Mouse (Mus musculus) heart, adult 2 months (tissue): ENCODE data around the gene Tex50. TPM values are rescaled to one million over a fixed set of nuclear protein-coding genes. Genes with fewer than 3 reads are reported as not detected.
"Not testable (repeated sequence)": the region's sequence is repeated elsewhere in the genome, so short reads cannot be mapped to it uniquely, and the experiment has no call there.

Experiments used
- DNase-seq, 2 experiments: peaks; one replicate each; pipeline ENCODE4 v3.0.0; 2021
- H3K27ac ChIP-seq: fragments of 200-600 bp; 2 replicates; pipeline ENCODE4 v1.8.1; 2022
- H3K27me3 ChIP-seq: fragments of 200-500 bp; 2 replicates; pipeline ENCODE4 v1.6.1; 2012; ENCODE audit warnings: mild to moderate bottlenecking, low read length, inconsistent platforms, mixed read lengths; ENCODE audit not compliant: control insufficient read depth, insufficient read depth
- H3K36me3 ChIP-seq: fragments of 200-500 bp; 2 replicates; pipeline ENCODE4 v1.6.1; 2012; ENCODE audit warnings: low read length, inconsistent platforms; ENCODE audit not compliant: control insufficient read depth, insufficient read depth
- H3K4me1 ChIP-seq: fragments of 200-500 bp; 2 replicates; pipeline ENCODE4 v1.6.1; 2011; ENCODE audit warnings: low read length; ENCODE audit not compliant: control insufficient read depth, insufficient read depth
- H3K4me3 ChIP-seq: fragments of 200-600 bp; 2 replicates; pipeline ENCODE4 v1.8.1; 2022
- H3K79me2 ChIP-seq: fragments of 200-500 bp; replicated peaks from 2 replicates; pipeline ENCODE4 v1.6.1; 2012; ENCODE audit warnings: mild to moderate bottlenecking, inconsistent platforms, low read length, moderate library complexity, mixed read lengths; ENCODE audit not compliant: control insufficient read depth, insufficient read depth
- H3K9ac ChIP-seq: fragments of 200-500 bp; 2 replicates; pipeline ENCODE4 v1.6.1; 2012; ENCODE audit warnings: low read depth, mild to moderate bottlenecking, control low read depth, inconsistent platforms, low read length, mixed read lengths
- CTCF ChIP-seq: fragments of 200-600 bp; IDR thresholded peaks from 2 replicates; pipeline ENCODE4 v1.8.1; 2022; ENCODE audit warnings: antibody characterized with exemption, mild to moderate bottlenecking, moderate library complexity
- EP300 ChIP-seq: fragments of 200-500 bp; IDR thresholded peaks from 2 replicates; pipeline ENCODE4 v1.6.1; 2011; ENCODE audit warnings: low read depth, low read length, control low read depth; ENCODE audit not compliant: insufficient read depth
- POLR2A ChIP-seq: fragments of 200-500 bp; IDR thresholded peaks from 2 replicates; pipeline ENCODE4 v1.6.1; 2011; ENCODE audit warnings: mild to moderate bottlenecking, low read depth, low read length, control low read depth; ENCODE audit not compliant: insufficient read depth
- WGBS: fragments of 180-500 bp; shearing (Covaris S2); methylation state at CpG from one replicate; pipeline ENCODE4 v1.1.7; 2018; 5-methylcytosine and 5-hydroxymethylcytosine counted together
- intact Hi-C: fragments of 180-260 bp; cut with DNase I; formaldehyde crosslinking; loops from one replicate; pipeline ENCODE4 v1.15.1; 2025
- long read RNA-seq: library from polyadenylated mRNA; stranded (forward); transcript quantifications from one replicate; pipeline ENCODE4 v2.0.0, GENCODE M21; 2021
- polyA plus RNA-seq: library from polyadenylated mRNA; depleted of rRNA; stranded (reverse); fragments of >200 nt; gene quantifications from 2 replicates; pipeline ENCODE4 v1.2.3, GENCODE M21; 2012; rRNA removed
- total RNA-seq, 2 experiments: library from RNA; stranded (reverse); gene quantifications; 2 replicates each; pipeline ENCODE4 v1.2.3; 2021

Gene Tex50
- not detected for total RNA-seq
- not detected in 2 replicates for polyA plus RNA-seq
- long read RNA-seq, result 0 reads

DNA sequence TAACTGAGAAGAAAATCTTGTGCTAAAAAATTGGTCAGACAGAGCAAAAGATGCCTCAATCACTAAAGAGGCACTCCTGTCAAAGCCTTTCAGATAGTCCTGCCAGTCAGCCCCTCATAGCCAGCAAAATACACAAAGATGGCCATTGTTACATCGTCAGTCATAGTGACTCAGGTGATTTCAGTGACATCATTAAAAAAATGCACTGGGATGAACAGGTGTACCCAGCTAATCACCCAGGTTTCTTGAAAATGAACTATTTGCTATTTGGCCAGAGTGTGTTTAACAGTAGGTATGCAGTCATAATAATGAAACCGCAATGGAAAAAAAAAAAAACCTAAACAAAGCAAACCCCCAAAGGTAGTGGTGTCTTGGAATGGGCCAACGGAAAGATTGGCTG, at the start of gene Tex50:
TSS of gene Tex50 (minus strand) at position 101 of the 400 bp plus-strand sequence.
- intact Hi-C loops, result no loop called here
- TF ChIP-seq POLR2A (no peak), EP300 (no peak), CTCF (no peak)
- no peak for DNase-seq
- WGBS, result 83% methylated on average over 3 of the region's 3 CpGs
- no peaks in the 10 kb centered on the region for H3K4me1 ChIP-seq
- H3K27me3 ChIP-seq, result no peaks in the 10 kb centered on the region
- no peaks in the 10 kb centered on the region for H3K79me2 ChIP-seq
- H3K36me3 ChIP-seq, result no peaks in the 10 kb centered on the region
- no peak within 1 kb of the TSS for H3K27ac ChIP-seq
- H3K4me3 ChIP-seq, result no peak within 1 kb of the TSS
- H3K9ac ChIP-seq, result no peak within 1 kb of the TSS

DNA sequence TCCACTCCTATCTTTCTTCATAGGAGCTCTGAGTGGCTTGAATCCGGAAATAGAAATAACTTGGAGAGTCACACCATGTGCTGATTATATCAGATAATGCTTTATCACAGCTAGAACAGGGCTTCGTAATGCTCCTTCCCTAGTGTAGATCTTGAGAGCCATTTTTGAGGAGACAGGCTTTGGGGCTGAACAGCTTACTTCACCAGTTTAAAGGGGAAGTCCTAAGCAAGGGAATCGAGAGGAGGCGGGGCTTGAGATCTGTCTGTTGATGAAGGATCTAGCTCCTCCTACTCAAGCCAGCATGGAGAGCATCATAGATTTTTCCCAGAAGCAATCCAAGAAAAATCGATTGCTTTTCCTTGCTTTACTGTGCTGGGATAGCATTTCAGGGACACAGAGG, 40.7 kb upstream of the Tex50 start:
- intact Hi-C loops, result loop anchor here (5.0 to 10.0 kb wide), 4 partner anchors 165 to 803 kb away; partner anchors contain the start of genes Serpinc1 and Zbtb37
- no peaks in the 10 kb centered on the region for H3K4me1 ChIP-seq
- H3K27me3 ChIP-seq, result no peaks in the 10 kb centered on the region
- 58% methylated on average over 5 of the region's 5 CpGs for WGBS
- H3K4me3 ChIP-seq, result no peak overlapping the region
- TF ChIP-seq CTCF (no peak), EP300 (no peak), POLR2A (no peak)
- no peak overlapping the region for H3K9ac ChIP-seq
- no peaks in the 10 kb centered on the region for H3K36me3 ChIP-seq
- no peak for DNase-seq
- no peak overlapping the region for H3K27ac ChIP-seq
- no peaks in the 10 kb centered on the region for H3K79me2 ChIP-seq

DNA sequence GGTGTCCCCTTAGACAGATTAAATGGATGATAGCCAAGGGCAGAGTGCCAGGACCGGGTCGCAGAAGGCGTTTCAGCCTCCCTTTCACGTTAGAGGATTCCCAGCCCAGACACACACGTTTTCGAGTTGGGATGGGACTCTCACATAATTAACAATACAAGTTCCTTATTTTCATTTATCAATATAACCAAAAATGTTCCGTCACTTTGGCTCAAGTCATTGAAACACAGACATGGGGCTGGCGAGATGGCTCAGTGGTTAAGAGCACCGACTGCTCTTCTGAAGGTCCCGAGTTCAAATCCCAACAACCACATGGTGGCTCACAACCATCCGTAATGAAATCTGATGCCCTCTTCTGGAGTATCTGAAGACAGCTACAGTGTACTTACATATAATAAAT, 37.2 kb upstream of the Tex50 start:
- 45% methylated on average over 11 of the region's 11 CpGs for WGBS
- H3K79me2 ChIP-seq, H3K36me3 ChIP-seq, H3K4me1 ChIP-seq, H3K27ac ChIP-seq, H3K27me3 ChIP-seq, DNase-seq: not testable (repeated sequence)
- peak overlapping the region; percentile 50 for H3K4me3 ChIP-seq
- intact Hi-C loops, result loop anchor here (5.0 to 10.0 kb wide), 4 partner anchors 162 to 799 kb away; partner anchors contain the start of genes Serpinc1 and Zbtb37
- H3K9ac ChIP-seq, result peak overlapping the region; percentile 78

DNA sequence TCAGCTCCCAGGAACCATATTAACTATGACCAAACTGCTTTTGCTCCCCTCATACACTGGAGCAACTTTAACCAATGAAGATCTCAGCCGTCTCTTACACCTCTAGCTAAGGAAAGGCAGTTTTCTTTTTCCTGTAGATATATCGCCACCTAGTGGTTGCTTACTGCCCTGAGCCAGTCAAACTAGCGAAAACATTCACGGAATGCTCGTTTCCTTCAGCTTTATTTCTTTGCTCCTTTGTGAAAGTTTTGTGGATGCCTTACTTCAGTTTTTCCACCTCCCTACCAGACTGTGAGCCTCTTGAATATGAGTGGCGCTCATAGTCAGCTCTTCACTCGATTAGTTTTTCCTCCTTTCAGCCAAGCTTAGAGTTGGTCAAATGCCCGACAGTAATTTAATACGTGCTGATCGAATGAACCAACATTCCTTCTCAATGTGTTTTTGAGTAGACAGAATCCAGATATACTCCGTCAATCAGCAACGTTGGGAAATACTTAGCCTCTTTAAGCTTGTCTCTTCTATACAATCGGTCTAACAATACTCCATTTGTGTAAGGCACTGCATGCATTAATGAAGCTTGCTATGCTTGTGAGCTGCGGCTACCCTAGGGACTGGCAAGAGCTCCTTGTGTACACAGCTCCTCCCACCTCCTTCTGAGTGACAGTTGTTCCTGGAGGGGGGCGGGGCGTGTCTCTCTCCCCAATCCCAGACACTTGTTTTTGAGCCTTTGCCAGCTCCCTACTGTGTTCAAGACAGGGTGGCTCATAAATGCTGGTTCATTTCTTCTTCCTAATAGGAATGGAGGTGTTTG, 36.6 kb upstream of the Tex50 start:
- H3K4me1 ChIP-seq, result no peaks in the 10 kb centered on the region
- WGBS, result under 1% methylated on average over 16 of the region's 16 CpGs
- peak; percentile 77 to 78 for DNase-seq
- TF ChIP-seq CTCF (peak; percentile 94), EP300 (no peak), POLR2A (0 out of 2 replicates have a peak, but pooled peaks have one; percentile 14)
- H3K36me3 ChIP-seq, result no peaks in the 10 kb centered on the region
- no peaks in the 10 kb centered on the region; the same call in 1 of the 2 replicates for H3K27me3 ChIP-seq
- no peaks in the 10 kb centered on the region for H3K79me2 ChIP-seq
- peak overlapping the region; percentile 50 for H3K4me3 ChIP-seq
- intact Hi-C loops, result loop anchor here (2.0 to 10.0 kb wide), 5 partner anchors 65 to 798 kb away; partner anchors contain the start of genes Klhl20, Serpinc1 and Zbtb37
- H3K9ac ChIP-seq, result peak overlapping the region; percentile 78
- peak overlapping the region; percentile 38; the same call in 1 of the 2 replicates for H3K27ac ChIP-seq

DNA sequence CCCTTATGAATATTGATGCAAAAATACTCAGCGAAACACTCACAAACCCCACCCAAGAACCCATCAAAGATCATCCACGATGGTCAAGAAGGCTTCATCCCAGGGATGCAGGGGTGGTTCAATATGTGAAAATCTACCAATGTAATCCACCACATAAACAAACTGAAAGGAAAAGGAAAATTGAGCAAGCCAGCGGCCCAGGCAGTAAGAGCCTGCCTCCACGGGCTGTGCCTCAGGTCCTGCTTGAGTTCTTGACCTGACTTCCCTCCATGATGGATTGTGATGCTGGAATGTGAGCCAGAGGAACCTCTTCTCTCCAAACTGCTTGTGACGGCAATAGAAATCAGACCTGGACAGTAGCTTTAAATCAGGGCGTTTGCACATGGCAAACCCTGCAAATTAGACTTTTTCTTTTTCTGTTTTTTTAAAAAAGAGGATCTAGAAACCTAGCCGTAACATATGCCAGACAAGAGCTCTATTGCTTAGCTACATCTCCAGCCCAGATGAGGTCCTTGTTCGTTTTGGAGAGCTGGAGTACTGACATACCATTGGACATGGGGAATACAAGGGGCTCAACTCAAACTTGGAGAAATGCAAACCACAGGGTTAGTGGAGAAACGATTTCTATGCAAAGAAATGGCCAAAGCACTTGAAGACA, 31.3 kb upstream of the Tex50 start:
- Histone ChIP-seq H3K79me2 (no peaks in the 10 kb centered on the region), H3K4me3 (no peak overlapping the region), H3K4me1 (no peaks in the 10 kb centered on the region), H3K27me3 (no peaks in the 10 kb centered on the region; the same call in 1 of the 2 replicates), H3K27ac (no peak overlapping the region), H3K9ac (no peak overlapping the region), H3K36me3 (no peaks in the 10 kb centered on the region)
- no peak for DNase-seq
- 67% methylated on average over 9 of the region's 9 CpGs for WGBS
- intact Hi-C loops, result loop anchor here (10.0 kb wide), 3 partner anchors 156 to 436 kb away; partner anchors contain the start of genes Serpinc1 and Zbtb37
- TF ChIP-seq EP300, result no peak
- TF ChIP-seq CTCF, result no peak
- no peak for TF ChIP-seq POLR2A
